Mouse (Mus musculus): ENCODE measurements around the gene Wdr54.

DNA sequence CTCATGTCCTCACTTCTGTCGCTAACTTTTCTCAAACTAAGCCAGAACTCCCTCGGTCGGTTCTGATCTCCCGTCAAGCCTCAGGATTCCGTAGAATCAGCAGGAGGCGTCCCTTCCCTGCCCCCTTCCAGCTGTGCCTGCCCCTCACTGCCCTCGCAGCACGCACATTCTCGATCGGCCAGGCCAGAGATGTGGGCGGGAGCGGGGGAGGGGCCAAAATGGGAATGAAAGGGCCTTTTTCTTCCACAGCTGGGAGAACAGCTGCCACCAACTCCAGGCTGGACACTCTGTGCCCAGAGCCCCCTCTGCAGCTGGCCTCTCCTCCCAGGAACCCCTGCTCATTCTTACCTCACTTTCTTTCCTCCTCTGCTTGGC, 18.6 kb downstream of the Wdr54 start:
- TF ChIP-seq CTCF (conservative IDR thresholded peaks at IDR 0.05; ENCODE audit: low read length) (no peak), POU5F1 (IDR thresholded peaks at IDR 0.05; ENCODE audit: borderline replicate concordance, low read length) (no peak)

Data from E14TG2a.4 (cell line).